Mouse (Mus musculus): ENCODE data around the gene Tfap4. TPM values are rescaled to one million over a fixed set of nuclear protein-coding genes. Genes with fewer than 3 reads are reported as not detected.
A peak's percentile ranks its signal among the peaks of the same experiment; 100 is the strongest.
"Not testable (repeated sequence)": the region's sequence is repeated elsewhere in the genome, so short reads cannot be mapped to it uniquely, and the experiment has no call there.

The Tfap4 gene
- polyA plus RNA-seq, 1 experiment from 2014 or later, result 18.9 TPM

- peak; percentile 44 for DNase-seq (ENCODE audit: low spot score, missing footprints)
- H3K4me2 ChIP-seq, result no peak overlapping the region
- H3K9ac ChIP-seq (ENCODE audit: low read length), result no peak overlapping the region
- H3K4me1 ChIP-seq (ENCODE audit: control insufficient read depth, insufficient read depth, low read length), result peaks cover 13% of the 10 kb centered on the region
- H3K4me3 ChIP-seq (ENCODE audit: low read depth, low read length), result no peak overlapping the region
- 73% methylated on average over 5 of the region's 5 CpGs for WGBS
- H3K9me3 ChIP-seq (ENCODE audit: control insufficient read depth, low read length), result no peaks in the 10 kb centered on the region
- no peaks in the 10 kb centered on the region for H3K27me3 ChIP-seq (ENCODE audit: control insufficient read depth, insufficient read depth, low read length)
- H3K36me3 ChIP-seq (ENCODE audit: control insufficient read depth, insufficient read depth, low read length), result no peaks in the 10 kb centered on the region
- ATAC-seq (ENCODE audit: low FRiP score), result no peak
- no peak overlapping the region for H3K27ac ChIP-seq (ENCODE audit: low read depth, low read length)
Observed at GRCm38 (mm10) chr16:4584438-4584837, 24.8 kb upstream of the Tfap4 start.

DNA sequence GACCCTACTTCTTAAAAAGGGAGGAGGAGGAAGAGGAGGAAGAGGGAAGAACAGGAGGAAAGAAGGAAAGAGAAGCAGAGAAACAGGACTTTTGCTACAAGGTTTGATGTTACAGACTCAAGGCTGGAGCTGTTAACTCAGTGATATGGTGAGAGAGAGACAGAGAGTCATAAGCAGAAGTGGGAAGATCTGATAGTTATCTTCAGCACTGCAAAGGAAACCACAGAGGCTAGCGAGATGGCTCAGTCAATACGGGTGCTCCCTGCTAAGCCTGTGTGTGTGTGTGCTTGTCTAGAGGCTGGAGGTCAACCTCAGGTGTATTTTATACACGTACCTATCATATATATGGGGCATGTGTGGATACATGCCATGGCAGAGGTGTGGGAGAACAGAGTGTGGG, 24.2 kb upstream of the Tfap4 start:
- H3K27me3 ChIP-seq (ENCODE audit: control insufficient read depth, insufficient read depth, low read length), result no peaks in the 10 kb centered on the region
- H3K9ac ChIP-seq (ENCODE audit: low read length), result no peak overlapping the region
- ATAC-seq (ENCODE audit: low FRiP score), result no peak
- no peak overlapping the region for H3K4me2 ChIP-seq
- H3K27ac ChIP-seq (ENCODE audit: low read depth, low read length), result no peak overlapping the region
- peaks cover 13% of the 10 kb centered on the region for H3K4me1 ChIP-seq (ENCODE audit: control insufficient read depth, insufficient read depth, low read length)
- DNase-seq (ENCODE audit: low spot score, missing footprints), result no peak
- H3K4me3 ChIP-seq (ENCODE audit: low read depth, low read length), result no peak overlapping the region
- WGBS, result 83% methylated on average over 3 of the region's 3 CpGs
- H3K9me3 ChIP-seq (ENCODE audit: control insufficient read depth, low read length), result no peaks in the 10 kb centered on the region
- H3K36me3 ChIP-seq (ENCODE audit: control insufficient read depth, insufficient read depth, low read length), result no peaks in the 10 kb centered on the region

DNA sequence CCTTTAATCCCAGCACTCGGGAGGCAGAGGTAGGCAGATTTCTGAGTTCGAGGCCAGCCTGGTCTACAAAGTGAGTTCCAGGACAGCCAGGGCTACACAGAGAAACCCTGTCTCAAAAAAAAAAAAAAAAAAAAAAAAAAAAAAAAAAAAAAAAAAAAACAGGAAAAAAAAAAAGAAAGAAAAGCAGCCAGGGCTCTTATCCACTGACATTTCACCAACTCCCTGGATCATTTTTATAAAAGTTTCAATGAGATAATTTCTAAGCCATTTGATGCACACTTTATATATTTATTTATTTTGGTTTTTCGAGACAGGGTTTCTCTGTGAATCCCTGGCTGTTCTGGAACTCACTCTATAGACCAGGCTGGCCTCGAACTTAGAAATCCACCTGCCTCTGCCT, 21.5 kb upstream of the Tfap4 start:
- not testable (repeated sequence) for H3K27ac ChIP-seq (ENCODE audit: low read depth, low read length)

DNA sequence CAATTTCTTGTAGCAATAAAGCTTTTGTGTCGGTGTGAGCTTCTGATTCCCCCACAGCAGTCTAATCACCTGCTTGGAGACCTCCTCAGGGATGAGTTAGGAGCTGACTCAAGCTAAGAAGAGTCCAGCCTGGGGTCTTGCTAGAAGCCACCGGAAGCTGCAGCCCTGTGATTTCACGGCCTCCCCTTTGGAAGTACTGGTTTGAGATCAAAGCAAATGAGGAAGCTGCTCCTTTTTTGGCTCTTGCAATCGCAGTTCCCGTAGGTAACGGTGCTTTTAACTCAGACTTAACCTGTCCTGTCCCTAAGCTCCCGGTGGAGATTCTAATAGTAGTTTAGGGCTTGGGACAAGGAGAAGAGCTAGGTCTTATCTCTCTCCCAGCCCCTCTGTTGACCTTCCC, 19.0 kb upstream of the Tfap4 start:
- H3K27ac ChIP-seq (ENCODE audit: low read depth, low read length), result no peak overlapping the region
- no peaks in the 10 kb centered on the region for H3K4me1 ChIP-seq (ENCODE audit: control insufficient read depth, insufficient read depth, low read length)
- H3K9me3 ChIP-seq (ENCODE audit: control insufficient read depth, low read length), result no peaks in the 10 kb centered on the region
- no peak overlapping the region for H3K9ac ChIP-seq (ENCODE audit: low read length)
- no peaks in the 10 kb centered on the region for H3K36me3 ChIP-seq (ENCODE audit: control insufficient read depth, insufficient read depth, low read length)
- H3K27me3 ChIP-seq (ENCODE audit: control insufficient read depth, insufficient read depth, low read length), result no peaks in the 10 kb centered on the region
- 85% methylated on average over 7 of the region's 7 CpGs for WGBS
- ATAC-seq (ENCODE audit: low FRiP score) (no peak), DNase-seq (ENCODE audit: low spot score, missing footprints) (peak; percentile 53)
- no peak overlapping the region for H3K4me2 ChIP-seq
- no peak overlapping the region for H3K4me3 ChIP-seq (ENCODE audit: low read depth, low read length)

More for the DNA sequence above, 21.5 kb upstream of the Tfap4 start:
- DNase-seq (ENCODE audit: low spot score, missing footprints); H3K4me1 ChIP-seq (ENCODE audit: control insufficient read depth, insufficient read depth, low read length); H3K4me3 ChIP-seq (ENCODE audit: low read depth, low read length); H3K27me3 ChIP-seq (ENCODE audit: control insufficient read depth, insufficient read depth, low read length); H3K4me2 ChIP-seq; H3K36me3 ChIP-seq (ENCODE audit: control insufficient read depth, insufficient read depth, low read length); H3K9ac ChIP-seq (ENCODE audit: low read length); ATAC-seq (ENCODE audit: low FRiP score); H3K9me3 ChIP-seq (ENCODE audit: control insufficient read depth, low read length): not testable (repeated sequence)
- 81% methylated on average over 4 of the region's 4 CpGs for WGBS

GRCm38 (mm10) chr16:4576873-4577272, 17.2 kb upstream of the Tfap4 start:
- Histone ChIP-seq H3K4me1 (ENCODE audit: control insufficient read depth, insufficient read depth, low read length) (no peaks in the 10 kb centered on the region), H3K9ac (ENCODE audit: low read length) (no peak overlapping the region), H3K4me3 (ENCODE audit: low read depth, low read length) (no peak overlapping the region), H3K27ac (ENCODE audit: low read depth, low read length) (no peak overlapping the region), H3K4me2 (no peak overlapping the region), H3K27me3 (ENCODE audit: control insufficient read depth, insufficient read depth, low read length) (no peaks in the 10 kb centered on the region), H3K9me3 (ENCODE audit: control insufficient read depth, low read length) (no peaks in the 10 kb centered on the region), H3K36me3 (ENCODE audit: control insufficient read depth, insufficient read depth, low read length) (no peaks in the 10 kb centered on the region)
- 56% methylated on average over 2 of the region's 2 CpGs for WGBS
- DNase-seq (ENCODE audit: low spot score, missing footprints), result no peak
- ATAC-seq (ENCODE audit: low FRiP score), result no peak

GRCm38 (mm10) chr16:4576038-4576437, 16.4 kb upstream of the Tfap4 start:
- DNase-seq (ENCODE audit: low spot score, missing footprints), result peak; percentile 64
- Histone ChIP-seq H3K4me3 (ENCODE audit: low read depth, low read length) (no peak overlapping the region), H3K27me3 (ENCODE audit: control insufficient read depth, insufficient read depth, low read length) (no peaks in the 10 kb centered on the region), H3K36me3 (ENCODE audit: control insufficient read depth, insufficient read depth, low read length) (no peaks in the 10 kb centered on the region), H3K4me1 (ENCODE audit: control insufficient read depth, insufficient read depth, low read length) (no peaks in the 10 kb centered on the region), H3K4me2 (no peak overlapping the region), H3K27ac (ENCODE audit: low read depth, low read length) (no peak overlapping the region), H3K9me3 (ENCODE audit: control insufficient read depth, low read length) (no peaks in the 10 kb centered on the region), H3K9ac (ENCODE audit: low read length) (no peak overlapping the region)
- ATAC-seq (ENCODE audit: low FRiP score), result no peak
- 50% methylated on average over 2 of the region's 2 CpGs for WGBS

DNA sequence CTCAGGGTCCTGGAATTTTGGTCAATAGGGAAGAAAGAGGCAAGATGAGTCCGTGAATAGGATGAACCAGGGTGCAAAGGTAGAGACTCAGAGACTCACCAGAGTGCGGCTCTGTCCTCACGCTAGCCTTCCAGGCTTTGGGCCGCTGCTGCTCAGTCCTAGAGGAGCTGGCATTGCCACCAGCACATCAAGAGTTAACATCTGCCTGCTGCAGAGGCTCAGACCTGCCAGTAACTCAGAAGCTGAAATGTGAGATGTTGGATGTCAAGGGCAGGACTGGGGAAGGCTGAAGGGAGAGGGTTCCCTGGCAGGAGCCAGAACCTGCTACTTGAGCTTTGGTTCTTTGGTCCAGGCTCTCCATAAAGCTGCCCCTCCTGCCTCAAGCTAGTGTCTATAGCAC, 11.1 kb upstream of the Tfap4 start:
- H3K9me3 ChIP-seq (ENCODE audit: control insufficient read depth, low read length), result no peaks in the 10 kb centered on the region

DNA sequence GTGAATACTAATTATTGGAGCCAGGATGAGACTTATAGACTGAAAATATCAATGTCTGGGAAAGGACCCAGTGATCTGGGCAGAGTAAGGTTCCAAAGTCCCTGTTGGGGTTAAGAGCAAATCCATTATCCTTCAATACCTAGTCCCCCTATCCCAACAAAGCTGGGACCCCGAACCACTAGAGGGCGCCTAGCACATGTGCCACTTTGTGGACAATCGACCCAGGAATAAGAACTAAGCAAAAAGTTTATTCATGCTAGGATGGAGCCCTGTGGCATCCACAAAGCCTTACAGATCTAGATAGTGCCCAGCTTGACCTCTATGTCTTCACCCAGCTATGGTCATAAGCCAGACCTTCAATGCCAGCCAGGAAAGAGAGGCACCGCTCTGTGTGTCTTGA, 8.3 kb upstream of the Tfap4 start:
- Histone ChIP-seq H3K4me2 (no peak overlapping the region), H3K4me3 (ENCODE audit: low read depth, low read length) (no peak overlapping the region), H3K36me3 (ENCODE audit: control insufficient read depth, insufficient read depth, low read length) (no peaks in the 10 kb centered on the region), H3K27me3 (ENCODE audit: control insufficient read depth, insufficient read depth, low read length) (no peaks in the 10 kb centered on the region), H3K27ac (ENCODE audit: low read depth, low read length) (no peak overlapping the region), H3K4me1 (ENCODE audit: control insufficient read depth, insufficient read depth, low read length) (no peaks in the 10 kb centered on the region), H3K9me3 (ENCODE audit: control insufficient read depth, low read length) (no peaks in the 10 kb centered on the region), H3K9ac (ENCODE audit: low read length) (no peak overlapping the region)
- WGBS, result 14% methylated on average over 4 of the region's 4 CpGs
- ATAC-seq (ENCODE audit: low FRiP score) (peak; percentile 46), DNase-seq (ENCODE audit: low spot score, missing footprints) (peak; percentile 98)

More for the DNA sequence above, 11.1 kb upstream of the Tfap4 start:
- no peak for ATAC-seq (ENCODE audit: low FRiP score)
- Histone ChIP-seq H3K27ac (ENCODE audit: low read depth, low read length) (no peak overlapping the region), H3K4me1 (ENCODE audit: control insufficient read depth, insufficient read depth, low read length) (no peaks in the 10 kb centered on the region), H3K4me3 (ENCODE audit: low read depth, low read length) (no peak overlapping the region), H3K9ac (ENCODE audit: low read length) (no peak overlapping the region), H3K4me2 (no peak overlapping the region), H3K27me3 (ENCODE audit: control insufficient read depth, insufficient read depth, low read length) (no peaks in the 10 kb centered on the region), H3K36me3 (ENCODE audit: control insufficient read depth, insufficient read depth, low read length) (no peaks in the 10 kb centered on the region)
- 58% methylated on average over 4 of the region's 4 CpGs for WGBS
- no peak for DNase-seq (ENCODE audit: low spot score, missing footprints)

DNA sequence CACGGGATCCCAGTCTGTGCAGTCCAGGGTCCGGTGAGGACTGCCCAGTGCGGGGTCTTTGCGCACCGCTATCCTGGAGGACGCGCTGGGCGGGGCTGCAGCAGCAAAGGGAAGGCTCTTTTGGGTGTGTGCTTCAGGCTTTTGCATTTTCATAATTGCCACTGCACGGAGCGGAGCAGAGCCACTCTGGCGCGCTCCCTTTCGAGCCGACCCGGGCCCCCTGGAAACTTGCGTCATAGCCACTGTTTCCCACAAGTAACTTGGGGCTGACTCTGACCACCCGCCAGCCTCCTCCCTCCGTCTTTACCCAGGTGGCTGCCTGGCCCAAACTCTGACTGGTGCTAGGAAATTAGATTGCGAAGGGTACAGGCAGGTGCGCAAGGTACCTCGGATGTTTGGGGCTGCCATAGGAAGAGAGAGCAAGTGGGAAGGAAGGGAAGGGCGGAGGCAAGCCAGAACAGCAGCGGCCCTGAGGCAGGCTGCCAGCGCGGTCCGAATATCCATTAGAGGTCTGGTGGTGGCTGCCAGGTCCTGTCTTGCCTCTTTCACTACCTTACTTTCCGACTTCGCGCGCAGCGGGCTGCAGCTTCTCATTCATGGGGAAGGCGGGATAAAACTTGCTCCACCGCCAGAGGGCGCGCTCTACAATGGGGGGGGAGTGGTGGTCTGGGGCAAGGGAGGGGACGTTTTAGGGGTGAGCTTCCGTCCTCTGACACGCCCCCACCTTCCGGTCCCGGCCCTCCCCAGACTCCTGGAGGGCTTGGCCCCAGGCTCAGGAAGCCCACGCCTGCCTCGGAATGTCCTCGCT, 695 bp upstream of the Tfap4 start:
- Histone ChIP-seq H3K36me3 (ENCODE audit: control insufficient read depth, insufficient read depth, low read length) (0 out of 2 replicates have a peak, but pooled peaks cover 2% of the 10 kb centered on the region), H3K27me3 (ENCODE audit: control insufficient read depth, insufficient read depth, low read length) (no peaks in the 10 kb centered on the region), H3K4me3 (ENCODE audit: low read depth, low read length) (peak overlapping the region; percentile 75), H3K9me3 (ENCODE audit: control insufficient read depth, low read length) (no peaks in the 10 kb centered on the region), H3K4me1 (ENCODE audit: control insufficient read depth, insufficient read depth, low read length) (peaks cover 11% of the 10 kb centered on the region), H3K4me2 (peak overlapping the region; percentile 87), H3K27ac (ENCODE audit: low read depth, low read length) (peak overlapping the region; percentile 87), H3K9ac (ENCODE audit: low read length) (peak overlapping the region; percentile 86)
- ATAC-seq (ENCODE audit: low FRiP score), result peak; percentile 49
- peak; percentile 97 for DNase-seq (ENCODE audit: low spot score, missing footprints)
- 3% methylated on average over 43 of the region's 43 CpGs for WGBS
